ENCODE assay signal across 8 mouse cellular contexts in the genomic region with DNA sequence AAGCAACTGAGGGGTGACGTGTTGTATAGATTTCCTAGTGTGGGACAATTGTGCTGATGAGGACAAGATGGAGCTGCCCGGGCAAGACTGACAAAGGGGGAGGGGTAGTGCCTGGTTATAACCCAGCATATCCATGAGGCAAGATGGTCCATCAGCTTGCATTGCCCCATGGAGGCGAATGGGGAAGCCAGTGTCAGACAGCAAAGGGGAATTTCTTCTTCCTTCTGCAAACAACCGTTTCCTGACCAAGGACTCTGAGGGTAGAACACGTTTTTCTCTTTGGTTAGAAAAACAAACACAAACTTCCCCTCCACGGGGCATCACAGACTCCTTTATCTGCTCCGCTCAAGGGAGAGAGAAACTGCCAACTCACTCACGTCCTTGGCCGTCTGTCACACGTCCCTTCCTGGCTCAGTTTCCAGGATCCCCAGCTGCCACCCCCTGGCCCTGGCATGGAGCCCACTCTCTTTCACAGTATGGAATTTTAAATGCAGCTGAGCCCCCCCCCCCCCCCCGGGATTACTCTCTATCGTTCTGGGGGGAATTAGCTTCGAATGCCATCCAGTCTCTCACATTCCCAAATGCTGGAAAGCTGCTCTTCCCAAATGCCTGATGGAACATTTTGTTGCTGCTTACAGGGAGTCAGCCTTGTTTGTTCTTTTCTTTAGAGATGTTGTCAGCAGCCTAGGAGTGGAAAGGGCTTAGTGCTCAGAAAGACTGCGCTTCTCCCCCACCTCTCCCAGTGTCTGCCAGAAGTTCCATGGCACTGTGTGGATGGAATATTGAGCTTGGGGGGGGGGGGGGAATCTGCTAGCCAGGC.
A peak's percentile ranks its signal among the peaks of the same experiment; 100 is the strongest.
DNase-seq lines count a peak whose midpoint lies in the region; ATAC-seq and TF ChIP-seq lines count a peak whose summit lies in the region.

No protein-coding gene starts in this region.

- WGBS in forebrain, embryonic 15.5 days = 4% methylated on average over 14 of the region's 14 CpGs
- 7% methylated on average over 14 of the region's 14 CpGs for WGBS in hindbrain, postnatal 0 days
- WGBS in liver, embryonic 14.5 days (ENCODE audit: insufficient replicate concordance) = 3% methylated on average over 14 of the region's 14 CpGs

- no peaks in the 10 kb centered on the region for H3K9me3 ChIP-seq in forebrain, embryonic 15.5 days
- no peaks in the 10 kb centered on the region for H3K9me3 ChIP-seq in hindbrain, postnatal 0 days (ENCODE audit: low read length)
- H3K9me3 ChIP-seq in liver, embryonic 14.5 days (ENCODE audit: control insufficient read depth, low read length) = no peaks in the 10 kb centered on the region

- no peaks in the 10 kb centered on the region for H3K27me3 ChIP-seq in forebrain, embryonic 15.5 days
- no peaks in the 10 kb centered on the region for H3K27me3 ChIP-seq in hindbrain, postnatal 0 days (ENCODE audit: insufficient read depth, low read length)
- no peaks in the 10 kb centered on the region for H3K27me3 ChIP-seq in liver, embryonic 14.5 days (ENCODE audit: control insufficient read depth, insufficient read depth, low read length)

- peak; percentile 43 to 46 for DNase-seq in kidney, postnatal 4 days
- DNase-seq in kidney, adult 8-10 months = no peak
- DNase-seq in cerebellum, adult 11-12 months = peak; percentile 20
- DNase-seq in hindbrain, postnatal 0 days (ENCODE audit: low spot score) = peak; percentile 86
- peak; percentile 68 to 73 (median 71) for DNase-seq in liver, embryonic 14.5 days (ENCODE audit: low read depth in 3 of 3, low spot score in 3 of 3)
- DNase-seq in thymus, postnatal 0 days (ENCODE audit: low spot score) = peak; percentile 69

- H3K9ac ChIP-seq in forebrain, embryonic 15.5 days (replicated peaks) = no peak overlapping the region
- no peak overlapping the region for H3K9ac ChIP-seq in hindbrain, postnatal 0 days (replicated peaks; ENCODE audit: low read length)
- peak overlapping the region; percentile 60 for H3K9ac ChIP-seq in liver, embryonic 14.5 days (replicated peaks)

- ATAC-seq in forebrain, embryonic 15.5 days (replicated peaks) = peak; percentile 93
- peak; percentile 89 for ATAC-seq in hindbrain, postnatal 0 days
- ATAC-seq in liver, embryonic 14.5 days (ENCODE audit: insufficient read depth) = peak; percentile 93
- peak; percentile 93 for ATAC-seq in monocyte, adult 5-6 weeks (replicated peaks; ENCODE audit: insufficient number of reproducible peaks, low FRiP score, low TSS enrichment, poor library complexity, severe bottlenecking)

- TF ChIP-seq EP300 in liver, embryonic 14.5 days (IDR thresholded peaks at IDR 0.05; ENCODE audit: low read depth) = peak; percentile 28; the same call in 1 of the 2 replicates

- no peak overlapping the region for H3K4me3 ChIP-seq in forebrain, embryonic 15.5 days
- H3K4me3 ChIP-seq in hindbrain, postnatal 0 days (ENCODE audit: low read length) = no peak overlapping the region
- H3K4me3 ChIP-seq in liver, embryonic 14.5 days (ENCODE audit: insufficient read depth in 1 of 2, low read depth in 2 of 2, low read length in 2 of 2) = peak overlapping the region; percentile 28 to 43

- peak overlapping the region; percentile 97 for H3K27ac ChIP-seq in forebrain, embryonic 15.5 days (replicated peaks)
- H3K27ac ChIP-seq in hindbrain, postnatal 0 days = peak overlapping the region; percentile 48
- peak overlapping the region; percentile 74 for H3K27ac ChIP-seq in liver, embryonic 14.5 days

- no peak for TF ChIP-seq CTCF in hindbrain, postnatal 0 days (IDR thresholded peaks at IDR 0.05; ENCODE audit: low read depth)
- TF ChIP-seq CTCF in liver, embryonic 14.5 days (IDR thresholded peaks at IDR 0.05; ENCODE audit: low read depth) = no peak

- H3K36me3 ChIP-seq in forebrain, embryonic 15.5 days = no peaks in the 10 kb centered on the region
- H3K36me3 ChIP-seq in hindbrain, postnatal 0 days (ENCODE audit: insufficient read depth, low read length) = no peaks in the 10 kb centered on the region
- no peaks in the 10 kb centered on the region for H3K36me3 ChIP-seq in liver, embryonic 14.5 days (replicated peaks; ENCODE audit: control insufficient read depth, insufficient read depth, low read depth)

- H3K4me1 ChIP-seq in forebrain, embryonic 15.5 days = peaks cover 62% of the 10 kb centered on the region
- peaks cover 19% of the 10 kb centered on the region for H3K4me1 ChIP-seq in hindbrain, postnatal 0 days (ENCODE audit: insufficient read depth, low read length)
- H3K4me1 ChIP-seq in liver, embryonic 14.5 days (replicated peaks; ENCODE audit: control insufficient read depth in 2 of 2, insufficient read depth in 2 of 2, low read length in 1 of 2) = peaks cover 21 to 26% of the 10 kb centered on the region in 2 experiments

- peak overlapping the region; percentile 35 for H3K4me2 ChIP-seq in forebrain, embryonic 15.5 days (replicated peaks)
- H3K4me2 ChIP-seq in hindbrain, postnatal 0 days (ENCODE audit: low read depth, low read length) = peak overlapping the region; percentile 28
- H3K4me2 ChIP-seq in liver, embryonic 14.5 days (ENCODE audit: low read depth) = peak overlapping the region; percentile 64

Comparison
In these comparisons a context has a peak if more than half of its experiments do, and no peak if none do; other contexts are left out.
1. DNase-seq: peak in kidney, postnatal 4 days (2 of 2), cerebellum, adult 11-12 months (single experiment), hindbrain, postnatal 0 days (single experiment), liver, embryonic 14.5 days (3 of 3) and thymus, postnatal 0 days (single experiment); none in kidney, adult 8-10 months (0 of 2).
2. H3K4me3 ChIP-seq: peak in liver, embryonic 14.5 days (2 of 2); none in forebrain, embryonic 15.5 days (single experiment) and hindbrain, postnatal 0 days (single experiment).
3. Peak in every context shown above with its lines, with median percentiles within 50 percentile points of each other: ATAC-seq, H3K27ac ChIP-seq and H3K4me2 ChIP-seq.